Mouse (Mus musculus): Measurements from ENCODE around the gene Zswim8. TPM values are rescaled to one million over a fixed set of nuclear protein-coding genes. Genes with fewer than 3 reads are reported as not detected.
A peak's percentile ranks its signal among the peaks of the same experiment; 100 is the strongest.

Gene Zswim8
- polyA plus RNA-seq, 1 experiment from 2014 or later: 13.6 TPM

GRCm38 (mm10) chr14:20672990-20673389, 34.4 kb upstream of the Zswim8 start:
- Histone ChIP-seq H3K36me3 (ENCODE audit: control insufficient read depth, insufficient read depth, low read length) (peaks cover 6% of the 10 kb centered on the region), H3K9ac (ENCODE audit: low read length) (no peak overlapping the region), H3K27me3 (ENCODE audit: control insufficient read depth, insufficient read depth, low read length) (no peaks in the 10 kb centered on the region), H3K4me1 (replicated peaks; ENCODE audit: control insufficient read depth, insufficient read depth) (peaks cover 7% of the 10 kb centered on the region; the same call in 1 of the 2 replicates), H3K27ac (replicated peaks) (no peak overlapping the region), H3K9me3 (ENCODE audit: control insufficient read depth, low read length) (no peaks in the 10 kb centered on the region), H3K4me2 (replicated peaks; ENCODE audit: low read depth) (no peak overlapping the region), H3K4me3 (ENCODE audit: low read depth, low read length) (no peak overlapping the region)
- 88% methylated on average over 2 of the region's 2 CpGs for WGBS
- TF ChIP-seq EP300 (optimal IDR thresholded peaks at IDR 0.05) (no peak), CTCF (IDR thresholded peaks at IDR 0.05; ENCODE audit: low read depth) (peak; percentile 73)
- peak; percentile 65 for DNase-seq (ENCODE audit: low spot score)
- ATAC-seq (ENCODE audit: low FRiP score, low TSS enrichment): no peak

GRCm38 (mm10) chr14:20673735-20674063, 33.7 kb upstream of the Zswim8 start:
- Histone ChIP-seq H3K27ac (replicated peaks) (peak overlapping the region; percentile 76), H3K9me3 (ENCODE audit: control insufficient read depth, low read length) (no peaks in the 10 kb centered on the region), H3K4me3 (ENCODE audit: low read depth, low read length) (peak overlapping the region; percentile 77), H3K27me3 (ENCODE audit: control insufficient read depth, insufficient read depth, low read length) (no peaks in the 10 kb centered on the region), H3K4me2 (replicated peaks; ENCODE audit: low read depth) (peak overlapping the region; percentile 52), H3K9ac (ENCODE audit: low read length) (peak overlapping the region; percentile 53), H3K36me3 (ENCODE audit: control insufficient read depth, insufficient read depth, low read length) (peaks cover 9% of the 10 kb centered on the region), H3K4me1 (replicated peaks; ENCODE audit: control insufficient read depth, insufficient read depth) (peaks cover 7% of the 10 kb centered on the region; the same call in 1 of the 2 replicates)
- ATAC-seq (ENCODE audit: low FRiP score, low TSS enrichment): peak; percentile 74
- peak; percentile 58 for DNase-seq (ENCODE audit: low spot score)
- TF ChIP-seq CTCF (IDR thresholded peaks at IDR 0.05; ENCODE audit: low read depth): no peak
- peak; percentile 9 for TF ChIP-seq EP300 (optimal IDR thresholded peaks at IDR 0.05)
- WGBS: 7% methylated on average over 13 of the region's 13 CpGs

- Histone ChIP-seq H3K27me3 (ENCODE audit: control insufficient read depth, insufficient read depth, low read length) (no peaks in the 10 kb centered on the region), H3K27ac (replicated peaks) (peak within 1 kb of the TSS; percentile 98), H3K9me3 (ENCODE audit: control insufficient read depth, low read length) (no peaks in the 10 kb centered on the region), H3K9ac (ENCODE audit: low read length) (peak within 1 kb of the TSS; percentile 86), H3K36me3 (ENCODE audit: control insufficient read depth, insufficient read depth, low read length) (peaks cover 10% of the 10 kb centered on the region), H3K4me1 (replicated peaks; ENCODE audit: control insufficient read depth, insufficient read depth) (peaks cover 7% of the 10 kb centered on the region; the same call in 1 of the 2 replicates), H3K4me2 (replicated peaks; ENCODE audit: low read depth) (peak within 1 kb of the TSS; percentile 81), H3K4me3 (ENCODE audit: low read depth, low read length) (peak within 1 kb of the TSS; percentile 77)
- DNase-seq (ENCODE audit: low spot score) (peak; percentile 100), ATAC-seq (ENCODE audit: low FRiP score, low TSS enrichment) (peak; percentile 96)
- WGBS: under 1% methylated on average over 43 of the region's 43 CpGs
- TF ChIP-seq CTCF (IDR thresholded peaks at IDR 0.05; ENCODE audit: low read depth) (no peak), EP300 (optimal IDR thresholded peaks at IDR 0.05) (peak; percentile 76)
Measured at GRCm38 (mm10) chr14:20674064-20674833, 33.1 kb upstream of the Zswim8 start, which contains the start of gene Sec24c. Gene Sec24c, plus strand, starts transcription at chr14:20674308.

GRCm38 (mm10) chr14:20677906-20678305, 29.4 kb upstream of the Zswim8 start:
- TF ChIP-seq CTCF (IDR thresholded peaks at IDR 0.05; ENCODE audit: low read depth) (no peak), EP300 (optimal IDR thresholded peaks at IDR 0.05) (no peak)
- H3K27me3 ChIP-seq (ENCODE audit: control insufficient read depth, insufficient read depth, low read length): no peaks in the 10 kb centered on the region
- ATAC-seq (ENCODE audit: low FRiP score, low TSS enrichment) (no peak), DNase-seq (ENCODE audit: low spot score) (no peak)
- WGBS: 93% methylated on average over 4 of the region's 4 CpGs
- H3K4me1 ChIP-seq (replicated peaks; ENCODE audit: control insufficient read depth, insufficient read depth): peaks cover 7% of the 10 kb centered on the region; the same call in 1 of the 2 replicates
- no peak overlapping the region for H3K9ac ChIP-seq (ENCODE audit: low read length)
- no peaks in the 10 kb centered on the region for H3K9me3 ChIP-seq (ENCODE audit: control insufficient read depth, low read length)
- no peak overlapping the region for H3K4me2 ChIP-seq (replicated peaks; ENCODE audit: low read depth)
- peaks cover 28% of the 10 kb centered on the region for H3K36me3 ChIP-seq (ENCODE audit: control insufficient read depth, insufficient read depth, low read length)
- no peak overlapping the region for H3K27ac ChIP-seq (replicated peaks)
- no peak overlapping the region for H3K4me3 ChIP-seq (ENCODE audit: low read depth, low read length)

- H3K27me3 ChIP-seq (ENCODE audit: control insufficient read depth, insufficient read depth, low read length): no peaks in the 10 kb centered on the region
- H3K4me2 ChIP-seq (replicated peaks; ENCODE audit: low read depth): no peak overlapping the region
- H3K27ac ChIP-seq (replicated peaks): no peak overlapping the region
- DNase-seq (ENCODE audit: low spot score): no peak
- ATAC-seq (ENCODE audit: low FRiP score, low TSS enrichment): no peak
- TF ChIP-seq EP300 (optimal IDR thresholded peaks at IDR 0.05): no peak
- no peak for TF ChIP-seq CTCF (IDR thresholded peaks at IDR 0.05; ENCODE audit: low read depth)
- H3K36me3 ChIP-seq (ENCODE audit: control insufficient read depth, insufficient read depth, low read length): peaks cover 55% of the 10 kb centered on the region
- H3K4me3 ChIP-seq (ENCODE audit: low read depth, low read length): no peak overlapping the region
- 88% methylated on average over 2 of the region's 2 CpGs for WGBS
- no peaks in the 10 kb centered on the region for H3K4me1 ChIP-seq (replicated peaks; ENCODE audit: control insufficient read depth, insufficient read depth)
- H3K9me3 ChIP-seq (ENCODE audit: control insufficient read depth, low read length): no peaks in the 10 kb centered on the region
- H3K9ac ChIP-seq (ENCODE audit: low read length): no peak overlapping the region
Measured at GRCm38 (mm10) chr14:20681742-20682141, 25.6 kb upstream of the Zswim8 start.

- no peak for TF ChIP-seq EP300 (optimal IDR thresholded peaks at IDR 0.05)
- TF ChIP-seq CTCF (IDR thresholded peaks at IDR 0.05; ENCODE audit: low read depth): no peak
- ATAC-seq (ENCODE audit: low FRiP score, low TSS enrichment) (peak; percentile 55), DNase-seq (ENCODE audit: low spot score) (no peak)
- Histone ChIP-seq H3K4me1 (replicated peaks; ENCODE audit: control insufficient read depth, insufficient read depth) (no peaks in the 10 kb centered on the region), H3K36me3 (ENCODE audit: control insufficient read depth, insufficient read depth, low read length) (peaks cover 62% of the 10 kb centered on the region), H3K27me3 (ENCODE audit: control insufficient read depth, insufficient read depth, low read length) (no peaks in the 10 kb centered on the region), H3K9me3 (ENCODE audit: control insufficient read depth, low read length) (no peaks in the 10 kb centered on the region), H3K9ac (ENCODE audit: low read length) (no peak overlapping the region), H3K4me3 (ENCODE audit: low read depth, low read length) (no peak overlapping the region), H3K4me2 (replicated peaks; ENCODE audit: low read depth) (no peak overlapping the region), H3K27ac (replicated peaks) (no peak overlapping the region)
- WGBS: 55% methylated on average over 3 of the region's 3 CpGs
Measured at GRCm38 (mm10) chr14:20682498-20682897, 24.9 kb upstream of the Zswim8 start.
